Mouse (Mus musculus) heart, adult 2 months (tissue): ENCODE measurements around the gene Ctrb1.

Experiments used
- CTCF ChIP-seq: fragments of 200-600 bp; IDR thresholded peaks from 2 replicates; pipeline ENCODE4 v1.8.1; 2022; ENCODE audit warnings: antibody characterized with exemption, mild to moderate bottlenecking, moderate library complexity
- EP300 ChIP-seq: fragments of 200-500 bp; IDR thresholded peaks from 2 replicates; pipeline ENCODE4 v1.6.1; 2011; ENCODE audit warnings: low read depth, low read length, control low read depth; ENCODE audit not compliant: insufficient read depth
- POLR2A ChIP-seq: fragments of 200-500 bp; IDR thresholded peaks from 2 replicates; pipeline ENCODE4 v1.6.1; 2011; ENCODE audit warnings: mild to moderate bottlenecking, low read depth, low read length, control low read depth; ENCODE audit not compliant: insufficient read depth

DNA sequence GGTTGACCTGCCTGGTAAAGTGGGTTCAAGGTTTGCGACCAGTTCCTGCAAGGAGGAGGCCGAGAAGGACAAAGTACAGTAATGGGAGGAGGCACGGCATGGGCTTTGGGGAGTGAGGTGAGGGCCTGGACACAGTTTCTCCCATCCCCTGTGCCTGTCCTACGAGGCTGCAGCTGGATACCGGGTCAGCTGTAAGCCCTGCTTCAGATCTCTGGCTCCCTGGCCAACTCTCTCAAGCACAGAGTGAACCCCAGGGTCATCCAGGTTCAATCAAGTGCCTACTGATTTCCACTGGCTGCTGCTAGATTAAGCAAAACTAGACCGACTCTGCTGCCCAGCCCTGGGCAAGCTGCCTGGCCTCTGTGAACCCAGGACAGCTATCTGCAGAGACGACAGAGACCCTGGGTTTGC is 49.5 kb upstream of the Ctrb1 start:
- no peak for TF ChIP-seq CTCF
- TF ChIP-seq POLR2A = no peak
- TF ChIP-seq EP300 = no peak
